ENCODE assay signal across 10 mouse cellular contexts in genomic region chr4:82065641-82066358, GRCm38 (mm10).
DNase-seq lines count a peak whose midpoint lies in the region; ATAC-seq and TF ChIP-seq lines count a peak whose summit lies in the region.
"Had no signal": no experiment of that assay in that cellular context is flagged by ENCODE, and none has a peak within 500 bp of the region (broad histone marks: within the 10 kb centered on the region; RNA-seq: fewer than 3 reads in every experiment).

No protein-coding gene starts in this region.

- no peak for TF ChIP-seq CTCF in midbrain, postnatal 0 days (IDR thresholded peaks at IDR 0.05)

- peak overlapping the region; percentile 23 for H3K4me3 ChIP-seq in heart, embryonic 12.5 days
- H3K4me3 ChIP-seq in midbrain, postnatal 0 days (ENCODE audit: low read depth, low read length), result no peak overlapping the region

- peaks cover 35% of the 10 kb centered on the region for H3K4me1 ChIP-seq in heart, embryonic 12.5 days (replicated peaks)
- H3K4me1 ChIP-seq in midbrain, postnatal 0 days (ENCODE audit: insufficient read depth, low read length), result no peaks in the 10 kb centered on the region

- WGBS in heart, embryonic 12.5 days, result 42% methylated on average over 14 of the region's 14 CpGs
- WGBS in midbrain, postnatal 0 days, result 83% methylated on average over 14 of the region's 14 CpGs

- peak overlapping the region; percentile 90 for H3K27ac ChIP-seq in heart, embryonic 12.5 days (ENCODE audit: poor library complexity, severe bottlenecking)
- H3K27ac ChIP-seq in midbrain, postnatal 0 days (ENCODE audit: low read depth, low read length), result no peak overlapping the region
- H3K27ac ChIP-seq: hindbrain, postnatal 0 days had no signal

- no peaks in the 10 kb centered on the region for H3K9me3 ChIP-seq in heart, embryonic 12.5 days (replicated peaks)
- no peaks in the 10 kb centered on the region for H3K9me3 ChIP-seq in midbrain, postnatal 0 days (ENCODE audit: low read length)

- H3K4me2 ChIP-seq in heart, embryonic 12.5 days, result peak overlapping the region; percentile 54
- no peak overlapping the region for H3K4me2 ChIP-seq in midbrain, postnatal 0 days (ENCODE audit: low read depth, low read length, poor library complexity, severe bottlenecking)

- H3K27me3 ChIP-seq in heart, embryonic 12.5 days (replicated peaks), result no peaks in the 10 kb centered on the region
- no peaks in the 10 kb centered on the region for H3K27me3 ChIP-seq in midbrain, postnatal 0 days (ENCODE audit: insufficient read depth, low read length)

- peak; percentile 87 for DNase-seq in brain, adult 2 months (ENCODE audit: low read depth, low spot score)
- DNase-seq in embryo, embryonic 10.5 days (ENCODE audit: low spot score), result peak; percentile 26
- DNase-seq in kidney, postnatal 36 days, result peak; percentile 11 to 27
- no peak for DNase-seq in urinary bladder, adult 2 months (ENCODE audit: low spot score)
- no peak for DNase-seq in midbrain, postnatal 0 days (ENCODE audit: low spot score)
- no peak for DNase-seq in layer of hippocampus, adult 11-12 months (ENCODE audit: low spot score)

- H3K36me3 ChIP-seq in heart, embryonic 12.5 days, result no peaks in the 10 kb centered on the region
- H3K36me3 ChIP-seq in midbrain, postnatal 0 days (ENCODE audit: insufficient read depth, low read length), result no peaks in the 10 kb centered on the region
- H3K36me3 ChIP-seq: G1E had no signal

- peak overlapping the region; percentile 55; the same call in 1 of the 2 replicates for H3K9ac ChIP-seq in heart, embryonic 12.5 days
- no peak overlapping the region for H3K9ac ChIP-seq in midbrain, postnatal 0 days (replicated peaks; ENCODE audit: low read length, poor library complexity, severe bottlenecking)

- ATAC-seq in heart, embryonic 12.5 days (ENCODE audit: insufficient number of reproducible peaks, low FRiP score), result peak; percentile 62; the same call in 1 of the 2 replicates
- ATAC-seq in megakaryocyte progenitor cell, adult 5-6 weeks (replicated peaks; ENCODE audit: poor library complexity), result no peak
- no peak for ATAC-seq in midbrain, postnatal 0 days (ENCODE audit: low FRiP score)
- ATAC-seq: hindbrain, postnatal 0 days had no signal

Comparison
In these comparisons a context has a peak if more than half of its experiments do, and no peak if none do; other contexts are left out.
1. DNase-seq: peak in brain, adult 2 months (single experiment), embryo, embryonic 10.5 days (single experiment) and kidney, postnatal 36 days (2 of 2); none in urinary bladder, adult 2 months (single experiment), midbrain, postnatal 0 days (single experiment) and layer of hippocampus, adult 11-12 months (single experiment).